24 mouse cellular contexts compared by ENCODE assay signal in the genomic region with DNA sequence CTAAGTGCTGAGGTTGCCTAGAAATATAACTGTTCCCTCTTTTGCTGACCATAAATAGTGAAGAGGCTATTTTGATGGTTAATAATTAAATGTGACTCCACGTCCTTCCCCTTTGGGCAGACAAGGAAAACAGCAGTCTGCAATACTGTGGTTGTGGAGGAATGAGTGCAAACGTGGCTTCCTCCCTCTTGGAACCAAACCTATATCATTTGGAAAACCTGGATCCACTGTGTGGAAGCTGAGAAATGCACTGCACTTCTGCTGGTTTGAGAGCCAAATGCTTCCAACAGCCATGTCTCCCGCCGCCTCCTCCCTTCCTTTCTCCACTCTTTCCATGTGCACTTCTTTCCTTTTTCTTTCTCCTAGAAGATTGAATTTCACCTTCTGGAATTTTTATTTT.
A peak's percentile ranks its signal among the peaks of the same experiment; 100 is the strongest.
DNase-seq lines count a peak whose midpoint lies in the region; ATAC-seq and TF ChIP-seq lines count a peak whose summit lies in the region.
"Had no signal": no experiment of that assay in that cellular context is flagged by ENCODE, and none has a peak within 500 bp of the region (broad histone marks: within the 10 kb centered on the region; RNA-seq: fewer than 3 reads in every experiment).

No protein-coding gene starts in this region.

- H3K9me3 ChIP-seq in limb, embryonic 12.5 days = no peaks in the 10 kb centered on the region
- no peaks in the 10 kb centered on the region for H3K9me3 ChIP-seq in limb, embryonic 10.5 days (replicated peaks)
- no peaks in the 10 kb centered on the region for H3K9me3 ChIP-seq in limb, embryonic 14.5 days (ENCODE audit: control insufficient read depth, low read length)
- H3K9me3 ChIP-seq: forebrain, embryonic 13.5 days; neural tube, embryonic 13.5 days had no signal

- 48% methylated on average over 4 of the region's 4 CpGs for WGBS in limb, embryonic 12.5 days
- WGBS in limb, embryonic 10.5 days = 66% methylated on average over 4 of the region's 4 CpGs
- 41% methylated on average over 4 of the region's 4 CpGs for WGBS in limb, embryonic 14.5 days

- no peak overlapping the region for H3K9ac ChIP-seq in limb, embryonic 12.5 days (replicated peaks)
- H3K9ac ChIP-seq in limb, embryonic 14.5 days (ENCODE audit: low read depth, low read length, severe bottlenecking) = no peak overlapping the region
- H3K9ac ChIP-seq: forebrain, embryonic 13.5 days; neural tube, embryonic 13.5 days had no signal

- CTCF ChIA-PET in Patski (lab: Charles Lee) = no interaction called here

- intact Hi-C loops in gastrocnemius, postnatal 14 days (cut with DNase I; ENCODE audit: low total_unique reads) = no loop called here
- intact Hi-C loops in gastrocnemius, postnatal 36 days (cut with DNase I) = no loop called here

- no peaks in the 10 kb centered on the region; the same call in 1 of the 2 replicates for H3K4me1 ChIP-seq in limb, embryonic 12.5 days (replicated peaks)
- H3K4me1 ChIP-seq in limb, embryonic 10.5 days = peaks cover 16% of the 10 kb centered on the region
- peaks cover 6% of the 10 kb centered on the region; the same call in 1 of the 2 replicates for H3K4me1 ChIP-seq in limb, embryonic 14.5 days (ENCODE audit: control insufficient read depth, insufficient read depth, low read length)
- H3K4me1 ChIP-seq: forebrain, embryonic 13.5 days had no signal

- no peaks in the 10 kb centered on the region for H3K36me3 ChIP-seq in limb, embryonic 12.5 days
- H3K36me3 ChIP-seq in limb, embryonic 10.5 days = no peaks in the 10 kb centered on the region
- no peaks in the 10 kb centered on the region for H3K36me3 ChIP-seq in limb, embryonic 14.5 days (ENCODE audit: control insufficient read depth, insufficient read depth, low read length)
- H3K36me3 ChIP-seq: neural tube, embryonic 13.5 days had no signal

- H3K27ac ChIP-seq in limb, embryonic 12.5 days = peak overlapping the region; percentile 60
- no peak overlapping the region for H3K27ac ChIP-seq in limb, embryonic 10.5 days
- H3K27ac ChIP-seq in limb, embryonic 14.5 days (replicated peaks; ENCODE audit: low read depth, low read length) = peak overlapping the region; percentile 80
- H3K27ac ChIP-seq: forebrain, embryonic 13.5 days; neural tube, embryonic 13.5 days had no signal

- peak; percentile 26 for DNase-seq in gastrocnemius, postnatal 14 days
- DNase-seq in gastrocnemius, postnatal 36 days = no peak
- no peak for DNase-seq in limb, embryonic 10.5 days (ENCODE audit: low spot score)
- no peak for DNase-seq in Patski (ENCODE audit: low read depth, low spot score)
- peak; percentile 82 for DNase-seq in limb, embryonic 14.5 days (ENCODE audit: low spot score)
- DNase-seq in cerebellum, adult 11 months = no peak
- DNase-seq: adrenal gland, adult 2 months; cerebellum, adult 8-10 months; cerebellum, postnatal 36 days; embryo, embryonic 11 days; layer of hippocampus, adult 9-11 months; lung, adult 2 months; midbrain, embryonic 14.5 days; retina, postnatal 1 day; right cerebral cortex, postnatal 25 days; thymus, postnatal 25 days had no signal

- TF ChIP-seq POLR2A in limb, embryonic 14.5 days (IDR thresholded peaks at IDR 0.05; ENCODE audit: borderline replicate concordance, extremely low read depth, insufficient read depth, insufficient read length) = no peak

- in situ Hi-C loops in Patski (cut with MboI; ENCODE audit: low pct_unique_long_range_greater_than_20kb) = no loop called here

- TF ChIP-seq CTCF in Patski (IDR thresholded peaks at IDR 0.05) = no peak

- POLR2A ChIA-PET in Patski (lab: Charles Lee) = no interaction called here

- H3K4me3 ChIP-seq in limb, embryonic 12.5 days (replicated peaks) = no peak overlapping the region
- no peak overlapping the region for H3K4me3 ChIP-seq in limb, embryonic 10.5 days
- H3K4me3 ChIP-seq in limb, embryonic 14.5 days (replicated peaks; ENCODE audit: low read length) = no peak overlapping the region
- H3K4me3 ChIP-seq: erythroblast, embryonic 14.5 days; forebrain, embryonic 13.5 days; neural tube, embryonic 13.5 days had no signal

- no peak for ATAC-seq in limb, embryonic 12.5 days (ENCODE audit: insufficient number of reproducible peaks, insufficient read depth, low FRiP score, low TSS enrichment, low read depth)
- ATAC-seq in Patski = peak; percentile 78
- peak; percentile 85 for ATAC-seq in limb, embryonic 14.5 days (ENCODE audit: low FRiP score, low read depth)
- ATAC-seq in erythroid progenitor cell, adult 5-6 weeks (replicated peaks; ENCODE audit: low FRiP score, poor library complexity, severe bottlenecking) = no peak
- ATAC-seq: forebrain, embryonic 13.5 days; hindbrain, embryonic 16.5 days; intestine, embryonic 16.5 days had no signal

- no peaks in the 10 kb centered on the region for H3K27me3 ChIP-seq in limb, embryonic 12.5 days
- no peaks in the 10 kb centered on the region for H3K27me3 ChIP-seq in limb, embryonic 10.5 days (ENCODE audit: low read depth, poor library complexity, severe bottlenecking)
- no peaks in the 10 kb centered on the region for H3K27me3 ChIP-seq in Patski
- no peaks in the 10 kb centered on the region for H3K27me3 ChIP-seq in limb, embryonic 14.5 days (ENCODE audit: control insufficient read depth, insufficient read depth, low read length)
- H3K27me3 ChIP-seq: forebrain, embryonic 13.5 days; neural tube, embryonic 13.5 days had no signal

- no peak overlapping the region for H3K4me2 ChIP-seq in limb, embryonic 12.5 days
- H3K4me2 ChIP-seq in limb, embryonic 14.5 days (replicated peaks; ENCODE audit: low read depth, low read length, severe bottlenecking) = no peak overlapping the region
- H3K4me2 ChIP-seq: forebrain, embryonic 13.5 days; liver, embryonic 11.5 days; neural tube, embryonic 13.5 days had no signal

Comparison
In these comparisons a context has a peak if more than half of its experiments do, and no peak if none do; other contexts are left out.
1. DNase-seq: peak in gastrocnemius, postnatal 14 days (single experiment) and limb, embryonic 14.5 days (single experiment); none in gastrocnemius, postnatal 36 days (0 of 2), limb, embryonic 10.5 days (single experiment), Patski (single experiment) and cerebellum, adult 11 months (single experiment).
2. ATAC-seq: peak in Patski (single experiment) and limb, embryonic 14.5 days (single experiment); none in limb, embryonic 12.5 days (single experiment) and erythroid progenitor cell, adult 5-6 weeks (single experiment).